Mouse (Mus musculus): ENCODE data around the gene Rfc5. TPM values are rescaled to one million over a fixed set of nuclear protein-coding genes. Genes with fewer than 3 reads are reported as not detected.
"Not testable (repeated sequence)": the region's sequence is repeated elsewhere in the genome, so short reads cannot be mapped to it uniquely, and the experiment has no call there.

The Rfc5 gene
- polyA plus RNA-seq, 1 experiment from 2014 or later = 31.9 TPM

GRCm38 (mm10) chr5:117346281-117346680 is 42.6 kb downstream of the Rfc5 start:
- no peak overlapping the region for H3K4me3 ChIP-seq (ENCODE audit: low read length)
- no peak overlapping the region for H3K27ac ChIP-seq (ENCODE audit: low read depth, low read length)
- H3K4me2 ChIP-seq (ENCODE audit: low read length) = no peak overlapping the region
- no peak overlapping the region for H3K9ac ChIP-seq (ENCODE audit: low read depth, low read length)
- no peak for ATAC-seq
- H3K27me3 ChIP-seq (replicated peaks; ENCODE audit: control insufficient read depth, insufficient read depth, low read length) = no peaks in the 10 kb centered on the region
- 65% methylated on average over 3 of the region's 3 CpGs for WGBS
- H3K9me3 ChIP-seq (ENCODE audit: control insufficient read depth, low read length) = no peaks in the 10 kb centered on the region
- H3K36me3 ChIP-seq (ENCODE audit: control insufficient read depth, insufficient read depth, low read length) = no peaks in the 10 kb centered on the region
- no peaks in the 10 kb centered on the region for H3K4me1 ChIP-seq (ENCODE audit: control insufficient read depth, insufficient read depth, low read depth, low read length)

- H3K4me1 ChIP-seq (ENCODE audit: control insufficient read depth, insufficient read depth, low read depth, low read length) = no peaks in the 10 kb centered on the region
- H3K27me3 ChIP-seq (replicated peaks; ENCODE audit: control insufficient read depth, insufficient read depth, low read length) = no peaks in the 10 kb centered on the region
- H3K9me3 ChIP-seq (ENCODE audit: control insufficient read depth, low read length) = no peaks in the 10 kb centered on the region
- no peak overlapping the region for H3K9ac ChIP-seq (ENCODE audit: low read depth, low read length)
- H3K36me3 ChIP-seq (ENCODE audit: control insufficient read depth, insufficient read depth, low read length) = no peaks in the 10 kb centered on the region
- no peak overlapping the region for H3K4me2 ChIP-seq (ENCODE audit: low read length)
- no peak overlapping the region for H3K27ac ChIP-seq (ENCODE audit: low read depth, low read length)
- H3K4me3 ChIP-seq (ENCODE audit: low read length) = no peak overlapping the region
- ATAC-seq = no peak
- 79% methylated on average over 5 of the region's 5 CpGs for WGBS
Measured at GRCm38 (mm10) chr5:117345432-117345976, 43.3 kb downstream of the Rfc5 start.

- not testable (repeated sequence) for H3K4me1 ChIP-seq (ENCODE audit: control insufficient read depth, insufficient read depth, low read depth, low read length); H3K9me3 ChIP-seq (ENCODE audit: control insufficient read depth, low read length); H3K4me2 ChIP-seq (ENCODE audit: low read length); H3K4me3 ChIP-seq (ENCODE audit: low read length); H3K27me3 ChIP-seq (replicated peaks; ENCODE audit: control insufficient read depth, insufficient read depth, low read length); H3K9ac ChIP-seq (ENCODE audit: low read depth, low read length); H3K27ac ChIP-seq (ENCODE audit: low read depth, low read length); H3K36me3 ChIP-seq (ENCODE audit: control insufficient read depth, insufficient read depth, low read length); ATAC-seq
- WGBS = 85% methylated on average over 5 of the region's 5 CpGs
Measured at GRCm38 (mm10) chr5:117344496-117344895, 44.4 kb downstream of the Rfc5 start.

GRCm38 (mm10) chr5:117341896-117342295 is 47.0 kb downstream of the Rfc5 start:
- 84% methylated on average over 6 of the region's 6 CpGs for WGBS
- H3K9me3 ChIP-seq (ENCODE audit: control insufficient read depth, low read length) = peaks cover under 1% of the 10 kb centered on the region; the same call in 1 of the 2 replicates
- H3K36me3 ChIP-seq (ENCODE audit: control insufficient read depth, insufficient read depth, low read length) = no peaks in the 10 kb centered on the region
- no peak overlapping the region for H3K9ac ChIP-seq (ENCODE audit: low read depth, low read length)
- H3K27ac ChIP-seq (ENCODE audit: low read depth, low read length) = no peak overlapping the region
- no peak for ATAC-seq
- H3K4me1 ChIP-seq (ENCODE audit: control insufficient read depth, insufficient read depth, low read depth, low read length) = no peaks in the 10 kb centered on the region
- H3K27me3 ChIP-seq (replicated peaks; ENCODE audit: control insufficient read depth, insufficient read depth, low read length) = no peaks in the 10 kb centered on the region
- H3K4me3 ChIP-seq (ENCODE audit: low read length) = no peak overlapping the region
- no peak overlapping the region for H3K4me2 ChIP-seq (ENCODE audit: low read length)

- H3K27ac ChIP-seq (ENCODE audit: low read depth, low read length) = no peak overlapping the region
- H3K9me3 ChIP-seq (ENCODE audit: control insufficient read depth, low read length) = peaks cover 3% of the 10 kb centered on the region; the same call in 1 of the 2 replicates
- H3K27me3 ChIP-seq (replicated peaks; ENCODE audit: control insufficient read depth, insufficient read depth, low read length) = no peaks in the 10 kb centered on the region
- H3K9ac ChIP-seq (ENCODE audit: low read depth, low read length) = no peak overlapping the region
- no peak overlapping the region for H3K4me3 ChIP-seq (ENCODE audit: low read length)
- no peak overlapping the region for H3K4me2 ChIP-seq (ENCODE audit: low read length)
- WGBS = 81% methylated on average over 6 of the region's 6 CpGs
- ATAC-seq = no peak
- H3K4me1 ChIP-seq (ENCODE audit: control insufficient read depth, insufficient read depth, low read depth, low read length) = no peaks in the 10 kb centered on the region
- H3K36me3 ChIP-seq (ENCODE audit: control insufficient read depth, insufficient read depth, low read length) = no peaks in the 10 kb centered on the region
Measured at GRCm38 (mm10) chr5:117340081-117340480, 48.8 kb downstream of the Rfc5 start.

GRCm38 (mm10) chr5:117338503-117338902 is 50.3 kb downstream of the Rfc5 start:
- H3K4me1 ChIP-seq (ENCODE audit: control insufficient read depth, insufficient read depth, low read depth, low read length) = no peaks in the 10 kb centered on the region
- H3K4me3 ChIP-seq (ENCODE audit: low read length) = no peak overlapping the region
- H3K4me2 ChIP-seq (ENCODE audit: low read length) = no peak overlapping the region
- H3K36me3 ChIP-seq (ENCODE audit: control insufficient read depth, insufficient read depth, low read length) = no peaks in the 10 kb centered on the region
- H3K9ac ChIP-seq (ENCODE audit: low read depth, low read length) = no peak overlapping the region
- H3K27me3 ChIP-seq (replicated peaks; ENCODE audit: control insufficient read depth, insufficient read depth, low read length) = no peaks in the 10 kb centered on the region
- H3K27ac ChIP-seq (ENCODE audit: low read depth, low read length) = no peak overlapping the region
- peaks cover 7% of the 10 kb centered on the region; the same call in 1 of the 2 replicates for H3K9me3 ChIP-seq (ENCODE audit: control insufficient read depth, low read length)
- ATAC-seq = no peak
- 86% methylated on average over 8 of the region's 8 CpGs for WGBS

- Histone ChIP-seq H3K36me3 (ENCODE audit: control insufficient read depth, insufficient read depth, low read length) (no peaks in the 10 kb centered on the region), H3K27me3 (replicated peaks; ENCODE audit: control insufficient read depth, insufficient read depth, low read length) (no peaks in the 10 kb centered on the region), H3K9me3 (ENCODE audit: control insufficient read depth, low read length) (peaks cover 7% of the 10 kb centered on the region; the same call in 1 of the 2 replicates), H3K4me3 (ENCODE audit: low read length) (no peak overlapping the region), H3K27ac (ENCODE audit: low read depth, low read length) (no peak overlapping the region), H3K4me1 (ENCODE audit: control insufficient read depth, insufficient read depth, low read depth, low read length) (no peaks in the 10 kb centered on the region), H3K4me2 (ENCODE audit: low read length) (no peak overlapping the region), H3K9ac (ENCODE audit: low read depth, low read length) (no peak overlapping the region)
- 88% methylated on average over 10 of the region's 10 CpGs for WGBS
- ATAC-seq = no peak
Measured at GRCm38 (mm10) chr5:117337999-117338398, 50.8 kb downstream of the Rfc5 start.

- Histone ChIP-seq H3K4me3 (ENCODE audit: low read length) (no peak overlapping the region), H3K36me3 (ENCODE audit: control insufficient read depth, insufficient read depth, low read length) (no peaks in the 10 kb centered on the region), H3K9me3 (ENCODE audit: control insufficient read depth, low read length) (0 out of 2 replicates have a peak, but pooled peaks cover 4% of the 10 kb centered on the region), H3K27ac (ENCODE audit: low read depth, low read length) (no peak overlapping the region), H3K27me3 (replicated peaks; ENCODE audit: control insufficient read depth, insufficient read depth, low read length) (no peaks in the 10 kb centered on the region), H3K9ac (ENCODE audit: low read depth, low read length) (no peak overlapping the region), H3K4me1 (ENCODE audit: control insufficient read depth, insufficient read depth, low read depth, low read length) (no peaks in the 10 kb centered on the region), H3K4me2 (ENCODE audit: low read length) (no peak overlapping the region)
- WGBS = 88% methylated on average over 7 of the region's 7 CpGs
- no peak for ATAC-seq
Measured at GRCm38 (mm10) chr5:117330457-117330856, 58.4 kb downstream of the Rfc5 start.
